Mouse (Mus musculus) midbrain, postnatal 0 days (tissue): ENCODE results near the gene Hspb2. TPM values are rescaled to one million over a fixed set of nuclear protein-coding genes. Genes with fewer than 3 reads are reported as not detected.
A peak's percentile ranks its signal among the peaks of the same experiment; 100 is the strongest.

Experiments used
- ATAC-seq: fragments of 200-750 bp; cut with Nextera tagmentation; 2 replicates; pipeline ENCODE4 v1.8.0; 2017; ENCODE audit warnings: moderate number of reproducible peaks, mild to moderate bottlenecking, moderate TSS enrichment, moderate library complexity; ENCODE audit not compliant: low FRiP score
- DNase-seq: peaks from one replicate; pipeline ENCODE4 v3.0.0-alpha.2; 2015; ENCODE audit warnings: low spot score
- H3K27ac ChIP-seq: fragments of 300-500 bp; sonication (generic); 2 replicates; pipeline ENCODE4 v1.5.1; 2014; ENCODE audit warnings: low read depth, mild to moderate bottlenecking, low read length, mixed read lengths
- H3K27me3 ChIP-seq: fragments of 300-500 bp; sonication (generic); 2 replicates; pipeline ENCODE4 v1.6.1; 2014; ENCODE audit warnings: low read length, control low read depth, mixed read lengths; ENCODE audit not compliant: insufficient read depth
- H3K36me3 ChIP-seq: fragments of 300-500 bp; sonication (generic); 2 replicates; pipeline ENCODE4 v1.6.1; 2014; ENCODE audit warnings: low read length, control low read depth, mixed read lengths; ENCODE audit not compliant: insufficient read depth
- H3K4me1 ChIP-seq: fragments of 300-500 bp; sonication (generic); 2 replicates; pipeline ENCODE4 v1.6.1; 2014; ENCODE audit warnings: mild to moderate bottlenecking, control low read depth, antibody characterized with exemption, low read length, mixed read lengths; ENCODE audit not compliant: insufficient read depth
- H3K4me2 ChIP-seq: fragments of 300-500 bp; sonication (generic); 2 replicates; pipeline ENCODE4 v1.6.1; 2014; ENCODE audit warnings: low read depth, mild to moderate bottlenecking, low read length, mixed read lengths; ENCODE audit not compliant: poor library complexity, severe bottlenecking
- H3K4me3 ChIP-seq: fragments of 300-500 bp; sonication (generic); 2 replicates; pipeline ENCODE4 v1.5.1; 2014; ENCODE audit warnings: low read depth, mild to moderate bottlenecking, low read length, moderate library complexity
- H3K9ac ChIP-seq: fragments of 300-500 bp; sonication (generic); replicated peaks from 2 replicates; pipeline ENCODE4 v1.6.1; 2014; ENCODE audit warnings: mild to moderate bottlenecking, low read length, moderate library complexity, mixed read lengths; ENCODE audit not compliant: poor library complexity, severe bottlenecking
- H3K9me3 ChIP-seq: fragments of 300-500 bp; sonication (generic); 2 replicates; pipeline ENCODE4 v1.6.1; 2016; ENCODE audit warnings: low read length, control low read depth
- CTCF ChIP-seq: IDR thresholded peaks from 2 replicates; pipeline ENCODE4 v1.5.1; 2016; ENCODE audit warnings: antibody characterized with exemption, mild to moderate bottlenecking
- WGBS: fragments of 180-500 bp; shearing (Covaris S2); extraction: QIAGEN DNeasy Blood & Tissue Kit; methylation state at CpG from one replicate; pipeline ENCODE4 v1.1.7; 2014; 5-methylcytosine and 5-hydroxymethylcytosine counted together
- polyA plus RNA-seq: library from polyadenylated mRNA; unstranded; fragments of >200 nt; fragmentation: Nextera tagmentation; extraction: Ambion mirVana; gene quantifications from 2 replicates; pipeline ENCODE4 v1.2.1, GENCODE M21; 2015
- total RNA-seq: library from RNA; depleted of rRNA; stranded (reverse); fragments of >200 nt; gene quantifications from 2 replicates; pipeline ENCODE4 v1.2.3, GENCODE M21; 2014; rRNA removed

Hspb2 gene
- total RNA-seq: 1.1 and 5.2 TPM in 2 replicates
- polyA plus RNA-seq: 2.5 and 2.6 TPM in 2 replicates

DNA sequence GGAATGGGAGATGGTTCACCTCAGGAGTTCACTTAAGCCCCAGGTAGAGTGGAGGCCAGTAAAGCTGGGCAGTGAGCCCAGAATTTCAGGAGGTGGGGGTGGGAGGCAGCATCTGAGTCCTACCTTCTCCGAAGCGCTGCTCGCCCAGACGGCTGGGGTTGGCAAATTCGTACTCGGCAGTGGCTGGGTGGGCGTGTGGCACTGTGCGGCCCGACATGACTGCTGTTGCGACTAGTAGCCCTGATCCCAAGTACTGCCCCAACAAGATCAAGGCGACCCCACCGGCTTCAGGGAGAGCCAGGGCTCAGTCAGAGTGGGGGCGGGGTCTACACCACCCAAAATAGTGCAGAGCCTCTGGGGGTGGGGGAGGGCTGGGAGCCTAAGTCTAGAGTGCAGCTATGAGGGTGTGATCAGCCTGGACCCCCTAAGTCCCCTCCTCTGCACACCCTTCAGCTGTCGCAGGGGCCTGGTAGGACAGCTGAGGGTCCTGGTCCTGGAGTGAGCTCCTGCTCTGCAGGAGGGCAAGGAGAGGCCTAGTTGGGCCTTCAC, at the start of gene Hspb2:
Gene Hspb2, minus strand, starts transcription at position 301 of the 549 bp plus-strand sequence.
- Histone ChIP-seq H3K4me3 (no peak within 1 kb of the TSS), H3K36me3 (no peaks in the 10 kb centered on the region), H3K9ac (0 out of 2 replicates have a peak within 1 kb of the TSS, but pooled peaks have one; percentile 1), H3K4me1 (no peaks in the 10 kb centered on the region), H3K9me3 (no peaks in the 10 kb centered on the region), H3K4me2 (no peak within 1 kb of the TSS), H3K27me3 (no peaks in the 10 kb centered on the region), H3K27ac (no peak within 1 kb of the TSS)
- 70% methylated on average over 14 of the region's 14 CpGs for WGBS
- ATAC-seq (no peak), DNase-seq (no peak)
- no peak for TF ChIP-seq CTCF

DNA sequence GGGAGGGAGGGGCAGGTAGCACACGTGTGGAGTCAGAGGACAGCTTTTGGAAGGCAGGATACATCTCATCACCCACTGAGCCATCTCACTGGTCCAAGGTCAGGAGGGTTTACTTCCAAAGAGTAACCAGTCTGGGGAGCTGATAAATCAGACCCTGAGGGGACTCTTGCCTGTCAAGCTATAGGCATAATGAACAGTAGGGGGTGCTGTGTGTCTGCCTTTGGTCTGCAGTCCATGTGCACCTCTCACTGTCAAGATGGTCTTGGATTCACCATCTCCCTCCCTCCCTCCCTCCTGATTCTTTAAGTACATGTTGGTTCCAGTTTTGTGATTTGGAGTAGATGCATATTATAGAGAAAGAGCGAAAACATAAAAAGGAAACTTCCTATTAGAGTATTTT, 48.8 kb upstream of the Hspb2 start:
- H3K9me3 ChIP-seq: no peaks in the 10 kb centered on the region
- DNase-seq (peak; percentile 56), ATAC-seq (no peak)
- no peaks in the 10 kb centered on the region for H3K27me3 ChIP-seq
- H3K36me3 ChIP-seq: peaks cover 48% of the 10 kb centered on the region
- H3K4me2 ChIP-seq: no peak overlapping the region
- H3K27ac ChIP-seq: no peak overlapping the region
- TF ChIP-seq CTCF: peak; percentile 62
- H3K9ac ChIP-seq: no peak overlapping the region
- H3K4me1 ChIP-seq: no peaks in the 10 kb centered on the region
- no peak overlapping the region for H3K4me3 ChIP-seq
- 55% methylated on average over 2 of the region's 2 CpGs for WGBS

DNA sequence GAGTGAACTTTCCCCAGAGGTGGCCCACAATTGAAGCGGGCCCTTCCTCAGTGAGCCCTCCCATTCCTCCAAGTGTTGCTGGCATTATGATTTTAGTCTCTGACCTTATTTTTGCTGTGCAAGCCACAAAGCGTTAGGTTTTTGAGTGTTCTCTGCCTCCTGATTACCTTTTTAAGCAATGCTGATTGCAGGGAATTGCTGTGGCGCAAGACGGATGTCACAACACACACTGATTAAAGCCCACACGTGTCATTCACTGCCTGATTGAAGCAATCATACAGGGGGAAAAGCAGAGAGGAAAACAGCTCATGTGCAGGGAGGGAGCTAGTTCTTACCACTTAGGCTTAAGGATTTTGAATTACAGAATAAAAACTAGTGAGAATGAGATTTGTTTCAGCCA, 46.2 kb upstream of the Hspb2 start:
- no peak overlapping the region for H3K9ac ChIP-seq
- H3K4me1 ChIP-seq: no peaks in the 10 kb centered on the region
- no peak overlapping the region for H3K4me3 ChIP-seq
- ATAC-seq (no peak), DNase-seq (no peak)
- H3K36me3 ChIP-seq: peaks cover 45% of the 10 kb centered on the region
- no peak overlapping the region for H3K4me2 ChIP-seq
- H3K27ac ChIP-seq: no peak overlapping the region
- no peaks in the 10 kb centered on the region for H3K9me3 ChIP-seq
- WGBS: 88% methylated on average over 5 of the region's 5 CpGs
- no peaks in the 10 kb centered on the region for H3K27me3 ChIP-seq
- no peak for TF ChIP-seq CTCF

DNA sequence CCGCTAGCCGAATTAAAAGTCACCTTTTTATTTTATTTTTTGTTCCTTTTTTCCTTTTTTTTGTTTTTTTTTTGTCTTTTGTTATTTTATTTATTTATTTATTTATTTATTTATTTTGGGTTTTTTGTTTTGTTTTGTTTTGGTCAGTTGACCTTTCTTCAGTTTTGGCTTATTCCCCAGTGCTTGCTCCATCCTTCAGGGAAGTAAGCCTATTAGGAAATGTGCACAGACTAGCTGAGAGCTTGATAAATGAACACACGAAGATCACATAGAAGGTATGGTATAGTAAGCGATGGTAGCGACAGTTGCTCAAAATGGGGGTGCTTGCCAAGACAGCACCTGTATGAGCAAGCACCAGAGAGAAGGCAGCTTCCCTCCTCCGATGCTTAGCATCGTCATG, 45.5 kb upstream of the Hspb2 start:
- no peak for TF ChIP-seq CTCF
- Histone ChIP-seq H3K27me3 (no peaks in the 10 kb centered on the region), H3K4me1 (no peaks in the 10 kb centered on the region), H3K27ac (no peak overlapping the region), H3K4me3 (no peak overlapping the region), H3K9ac (no peak overlapping the region), H3K9me3 (no peaks in the 10 kb centered on the region), H3K36me3 (peaks cover 41% of the 10 kb centered on the region), H3K4me2 (no peak overlapping the region)
- WGBS: 95% methylated on average over 7 of the region's 7 CpGs
- no peak for ATAC-seq
- DNase-seq: no peak

DNA sequence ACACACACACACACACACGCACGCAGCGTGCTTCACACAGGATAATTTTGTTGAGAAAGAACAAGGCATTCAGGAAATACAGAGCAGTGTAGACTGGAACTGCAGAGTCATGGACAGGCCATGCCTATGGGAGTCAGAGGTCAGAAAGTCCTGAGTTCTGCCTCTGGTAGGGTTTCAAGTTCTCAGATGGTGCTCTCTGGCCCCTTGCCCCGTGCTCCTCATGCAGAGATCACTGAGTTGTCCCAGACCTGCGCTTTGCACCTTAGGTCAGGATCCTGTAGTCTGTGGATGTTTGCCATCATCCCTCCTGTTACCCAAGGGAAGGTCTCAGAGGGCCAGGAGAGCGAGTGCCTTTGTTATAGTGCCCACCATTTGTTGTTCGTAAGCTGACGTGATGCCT, 44.6 kb upstream of the Hspb2 start:
- Histone ChIP-seq H3K4me3 (no peak overlapping the region), H3K9ac (no peak overlapping the region), H3K36me3 (peaks cover 42% of the 10 kb centered on the region), H3K27ac (no peak overlapping the region), H3K4me2 (no peak overlapping the region), H3K27me3 (no peaks in the 10 kb centered on the region), H3K4me1 (no peaks in the 10 kb centered on the region), H3K9me3 (no peaks in the 10 kb centered on the region)
- no peak for DNase-seq
- ATAC-seq: no peak
- WGBS: 86% methylated on average over 8 of the region's 8 CpGs
- TF ChIP-seq CTCF: no peak

DNA sequence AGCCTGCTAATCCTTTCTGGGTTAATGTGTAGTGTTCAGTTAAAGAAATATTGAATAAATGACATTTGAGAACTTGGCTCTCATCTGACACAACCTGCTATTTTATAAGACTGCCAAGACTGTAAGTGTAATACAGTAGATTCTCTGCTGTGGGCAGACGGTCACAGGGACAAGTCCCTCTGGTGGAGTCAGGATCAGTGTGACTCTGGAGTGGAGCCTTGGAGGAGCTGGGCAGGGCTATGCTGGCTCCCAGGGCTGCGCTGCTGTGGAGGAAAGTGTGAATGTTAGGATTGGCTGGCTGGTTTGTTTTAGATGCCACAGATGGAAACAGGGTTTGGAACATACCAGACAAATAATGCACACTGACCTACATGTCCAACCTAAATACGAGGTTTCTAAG, 43.1 kb upstream of the Hspb2 start:
- Histone ChIP-seq H3K9ac (no peak overlapping the region), H3K27me3 (no peaks in the 10 kb centered on the region), H3K27ac (no peak overlapping the region), H3K4me3 (no peak overlapping the region), H3K36me3 (peaks cover 45% of the 10 kb centered on the region), H3K4me1 (no peaks in the 10 kb centered on the region), H3K9me3 (no peaks in the 10 kb centered on the region), H3K4me2 (no peak overlapping the region)
- no peak for TF ChIP-seq CTCF
- WGBS: 92% methylated on average over 3 of the region's 3 CpGs
- ATAC-seq (no peak), DNase-seq (no peak)
